Mouse (Mus musculus): ENCODE measurements around the gene Vipr2. TPM values are rescaled to one million over a fixed set of nuclear protein-coding genes. Genes with fewer than 3 reads are reported as not detected.

Gene Vipr2
- total RNA-seq, 4 experiments from 2014 or later = 0.78 to 2.1 (median 1.1) TPM

GRCm38 (mm10) chr12:116152866-116153428 is 75.4 kb downstream of the Vipr2 start:
- no peak for DNase-seq (ENCODE audit: low spot score)

GRCm38 (mm10) chr12:116156792-116157532 is 79.4 kb downstream of the Vipr2 start:
- no peak for DNase-seq (ENCODE audit: low spot score)

- no peak for DNase-seq (ENCODE audit: low spot score)
Observed at GRCm38 (mm10) chr12:116159223-116159622, 81.7 kb downstream of the Vipr2 start.

GRCm38 (mm10) chr12:116159695-116160094 is 82.2 kb downstream of the Vipr2 start:
- DNase-seq (ENCODE audit: low spot score) = no peak

GRCm38 (mm10) chr12:116165368-116165767 is 87.8 kb downstream of the Vipr2 start:
- no peak for DNase-seq (ENCODE audit: low spot score)

GRCm38 (mm10) chr12:116169666-116170065 is 92.1 kb downstream of the Vipr2 start:
- no peak for DNase-seq (ENCODE audit: low spot score)

GRCm38 (mm10) chr12:116176930-116177329 is 99.4 kb downstream of the Vipr2 start:
- DNase-seq (ENCODE audit: low spot score) = no peak

GRCm38 (mm10) chr12:116181436-116182050 is 104.0 kb downstream of the Vipr2 start:
- no peak for DNase-seq (ENCODE audit: low spot score)

GRCm38 (mm10) chr12:116182376-116182775 is 104.8 kb downstream of the Vipr2 start:
- DNase-seq (ENCODE audit: low spot score) = no peak

GRCm38 (mm10) chr12:116183212-116183935 is 105.8 kb downstream of the Vipr2 start:
- DNase-seq (ENCODE audit: low spot score) = no peak

GRCm38 (mm10) chr12:116193952-116194351 is 116.4 kb downstream of the Vipr2 start:
- DNase-seq (ENCODE audit: low spot score) = no peak

GRCm38 (mm10) chr12:116194641-116195040 is 117.1 kb downstream of the Vipr2 start:
- no peak for DNase-seq (ENCODE audit: low spot score)

Small RNAs within 50 kb of the gene (microRNA-seq; reads per million reads assigned to microRNA genes)
- not detected for gene Gm44372

Other genes starting within 250 kb of the Vipr2 start
- gene Zfp386, start 30.0 kb upstream of the Vipr2 start, total RNA-seq (2022) = 10 to 100 TPM; 18.2 to 30.8 (median 24.7) TPM
- 1 to 10 TPM; 1.5 to 2.9 (median 2.3) TPM for gene Wdr60, start 185.3 kb downstream of the Vipr2 start, total RNA-seq (2022)
- not detected for gene Gm11027, start 197.7 kb downstream of the Vipr2 start, total RNA-seq (2022)
- gene Esyt2, start 203.5 kb downstream of the Vipr2 start, total RNA-seq (2022) = 10 to 100 TPM; 23.3 to 27.6 (median 24.1) TPM

All from heart, adult 8-10 months (tissue).